Mouse (Mus musculus) right cerebral cortex, adult 2 months (tissue): ENCODE measurements around the gene Atp6v1g2.

ENCODE experiments used
- DNase-seq, 2 experiments: peaks; one replicate each; pipeline ENCODE4 v3.0.0; 2021 to 2022; ENCODE audit warnings: low spot score in 2 of 2

Atp6v1g2 gene

GRCm38 (mm10) chr17:35254241-35255098 lies 21.0 kb downstream of the Atp6v1g2 start:
- DNase-seq, result peak in 1 of 2 experiments; percentile 64

GRCm38 (mm10) chr17:35255301-35255700 lies 21.8 kb downstream of the Atp6v1g2 start:
- DNase-seq, result no peak

GRCm38 (mm10) chr17:35255704-35256103 lies 22.2 kb downstream of the Atp6v1g2 start:
- DNase-seq, result no peak

- no peak for DNase-seq
These were observed 23.9 kb downstream of the Atp6v1g2 start for GRCm38 (mm10) chr17:35257378-35257777.

GRCm38 (mm10) chr17:35257824-35258491 lies 24.5 kb downstream of the Atp6v1g2 start:
- peak; percentile 95 to 96 for DNase-seq

- DNase-seq, result no peak
These were observed 25.3 kb downstream of the Atp6v1g2 start for GRCm38 (mm10) chr17:35258492-35259478.

GRCm38 (mm10) chr17:35259621-35260020 lies 26.2 kb downstream of the Atp6v1g2 start:
- DNase-seq, result no peak

- no peak for DNase-seq
These were observed 28.2 kb downstream of the Atp6v1g2 start for GRCm38 (mm10) chr17:35261651-35262050.

- peak; percentile 97 to 99 for DNase-seq
These were observed 29.4 kb downstream of the Atp6v1g2 start, which contains the start of gene H2-D1 for GRCm38 (mm10) chr17:35262664-35263522. Gene H2-D1, plus strand, starts transcription at chr17:35262730.

- no peak for DNase-seq
These were observed 30.0 kb downstream of the Atp6v1g2 start for GRCm38 (mm10) chr17:35263523-35263883.

- no peak for DNase-seq
These were observed 34.1 kb downstream of the Atp6v1g2 start for GRCm38 (mm10) chr17:35267399-35268086.

- DNase-seq, result no peak
These were observed 36.3 kb downstream of the Atp6v1g2 start for GRCm38 (mm10) chr17:35269653-35270347.

- DNase-seq, result no peak
These were observed 38.8 kb downstream of the Atp6v1g2 start for GRCm38 (mm10) chr17:35272249-35272648.

- peak; percentile 83 to 91 for DNase-seq
These were observed 41.3 kb downstream of the Atp6v1g2 start for GRCm38 (mm10) chr17:35274770-35275169.

GRCm38 (mm10) chr17:35276304-35276864 lies 42.9 kb downstream of the Atp6v1g2 start:
- no peak for DNase-seq

- no peak for DNase-seq
These were observed 44.6 kb downstream of the Atp6v1g2 start for GRCm38 (mm10) chr17:35278049-35278448.

- DNase-seq, result no peak
These were observed 45.7 kb downstream of the Atp6v1g2 start for GRCm38 (mm10) chr17:35278957-35279688.

GRCm38 (mm10) chr17:35280276-35280675 lies 46.8 kb downstream of the Atp6v1g2 start:
- no peak for DNase-seq
